Mouse (Mus musculus) myocyte (in vitro differentiated cells): ENCODE data around the gene Eef1akmt1. TPM values are rescaled to one million over a fixed set of nuclear protein-coding genes. Genes with fewer than 3 reads are reported as not detected.

Experiments used
- H3K27me3 ChIP-seq: one replicate; pipeline ENCODE4 v1.6.1; 2011; ENCODE audit not compliant: control insufficient read depth, insufficient read depth, insufficient read length
- H3K36me3 ChIP-seq: one replicate; pipeline ENCODE4 v1.6.1; 2011; ENCODE audit not compliant: control insufficient read depth, insufficient read depth
- H3K4me2 ChIP-seq: one replicate; pipeline ENCODE4 v1.6.1; 2011; ENCODE audit warnings: low read depth, control low read depth
- H3K4me3 ChIP-seq: one replicate; pipeline ENCODE4 v1.5.1; 2011; ENCODE audit warnings: mild to moderate bottlenecking, control low read depth, moderate library complexity
- H3K79me2 ChIP-seq: one replicate; pipeline ENCODE4 v1.6.1; 2011; ENCODE audit not compliant: control insufficient read depth, insufficient read depth
- H3ac ChIP-seq: one replicate; pipeline ENCODE4 v1.6.1; 2011; ENCODE audit not compliant: control insufficient read depth, insufficient read length
- CEBPB ChIP-seq: IDR thresholded peaks from 2 replicates; pipeline ENCODE4 v1.6.1; 2011; ENCODE audit warnings: mild to moderate bottlenecking, moderate library complexity; ENCODE audit not compliant: poor library complexity, insufficient read depth, severe bottlenecking
- E2F4 ChIP-seq: IDR thresholded peaks from one replicate; pipeline ENCODE4 v1.6.1; 2011; ENCODE audit warnings: mild to moderate bottlenecking, control low read depth, moderate library complexity; ENCODE audit not compliant: insufficient read depth
- MAX ChIP-seq: IDR thresholded peaks from one replicate; pipeline ENCODE4 v1.6.1; 2011; ENCODE audit warnings: low read depth, mild to moderate bottlenecking, control low read depth
- MYOD1 ChIP-seq, 3 experiments: IDR thresholded peaks; one replicate each; pipeline ENCODE4 v1.6.1; 2011; ENCODE audit warnings: control low read depth in 2 of 3, low read depth in 2 of 3, mild to moderate bottlenecking in 2 of 3, moderate library complexity in 1 of 3; ENCODE audit not compliant: insufficient read length in 2 of 3, control insufficient read depth in 1 of 3
- MYOG ChIP-seq, 3 experiments: IDR thresholded peaks; one replicate each; pipeline ENCODE4 v1.6.1; 2011; ENCODE audit warnings: control low read depth in 2 of 3, low read depth in 2 of 3, mild to moderate bottlenecking in 2 of 3; ENCODE audit not compliant: insufficient read length in 2 of 3, control insufficient read depth in 1 of 3, insufficient read depth in 1 of 3
- POLR2A ChIP-seq: IDR thresholded peaks from one replicate; pipeline ENCODE4 v1.6.1; 2011; ENCODE audit warnings: low read depth, mild to moderate bottlenecking, control low read depth, moderate library complexity; ENCODE audit not compliant: insufficient read length
- POLR2AphosphoS2 ChIP-seq: IDR thresholded peaks from one replicate; pipeline ENCODE4 v1.6.1; 2011; ENCODE audit warnings: low read depth, control low read depth; ENCODE audit not compliant: insufficient read length
- REST ChIP-seq: IDR thresholded peaks from one replicate; pipeline ENCODE4 v1.6.1; 2011; ENCODE audit warnings: mild to moderate bottlenecking, control low read depth, moderate library complexity; ENCODE audit not compliant: insufficient read depth, insufficient read length
- SRF ChIP-seq: IDR thresholded peaks from one replicate; pipeline ENCODE4 v1.6.1; 2011; ENCODE audit warnings: low read depth; ENCODE audit not compliant: control insufficient read depth, insufficient read length
- TCF12 ChIP-seq: IDR thresholded peaks from one replicate; pipeline ENCODE4 v1.6.1; 2011; ENCODE audit warnings: mild to moderate bottlenecking, control low read depth; ENCODE audit not compliant: poor library complexity, insufficient read depth, severe bottlenecking
- TCF3 ChIP-seq: IDR thresholded peaks from one replicate; pipeline ENCODE4 v1.6.1; 2011; ENCODE audit warnings: low read depth, control low read depth; ENCODE audit not compliant: insufficient read length
- USF1 ChIP-seq: IDR thresholded peaks from one replicate; pipeline ENCODE4 v1.6.1; 2011; ENCODE audit warnings: low read depth, mild to moderate bottlenecking, control low read depth, moderate library complexity
- polyA plus RNA-seq: library from polyadenylated mRNA; unstranded; fragments of >200 nt; fragmentation: generic; extraction: Trizol; gene quantifications from one replicate; pipeline ENCODE4 v1.2.1, GENCODE M21; 2012; ENCODE audit warnings: missing spikeins

The Eef1akmt1 gene
- polyA plus RNA-seq, 1 experiment = 52.3 TPM

DNA sequence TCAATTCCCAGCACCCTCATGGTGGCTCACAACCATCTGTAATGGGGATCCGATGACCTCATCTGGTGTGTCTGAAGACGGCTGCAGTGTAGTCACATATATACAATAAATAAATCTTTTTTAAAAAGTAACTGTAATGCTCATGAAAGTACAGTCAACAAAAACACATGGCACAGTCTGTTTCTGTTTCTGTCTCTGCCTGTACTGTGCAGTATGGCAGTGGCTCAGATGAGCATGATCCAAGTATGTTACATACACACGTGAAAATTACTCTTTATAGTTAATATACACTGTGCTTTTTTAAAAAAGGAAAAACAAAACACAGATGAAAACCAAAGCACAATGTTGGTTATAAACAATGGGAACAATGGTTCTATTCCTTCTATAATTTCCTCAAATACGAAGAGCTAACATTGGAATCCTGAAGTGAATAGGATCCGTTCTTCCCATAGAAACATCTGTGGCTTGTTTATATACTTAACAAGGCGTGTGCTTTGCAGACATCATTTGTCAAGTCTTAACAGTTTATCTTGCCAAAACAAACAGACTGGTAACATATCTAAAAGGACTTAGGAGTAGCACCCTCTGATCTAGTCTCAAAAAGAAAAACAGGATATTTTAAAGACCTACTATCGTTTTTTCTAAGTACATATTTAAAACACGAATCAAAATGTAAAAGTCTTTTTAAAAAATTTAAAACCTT is 35.4 kb upstream of the Eef1akmt1 start:
- H3K27me3 ChIP-seq = no peaks in the 10 kb centered on the region
- H3K36me3 ChIP-seq = peaks cover 16% of the 10 kb centered on the region
- H3K4me2 ChIP-seq = peak overlapping the region; percentile 31
- peaks cover 13% of the 10 kb centered on the region for H3K79me2 ChIP-seq
- no peak for TF ChIP-seq TCF12
- TF ChIP-seq MYOD1 (IDR thresholded peaks at IDR 0.05; ENCODE audit: control insufficient read depth in 1 of 3, insufficient read length in 2 of 3, low read depth in 2 of 3) = no peak
- no peak for TF ChIP-seq TCF3
- TF ChIP-seq POLR2AphosphoS2 = no peak
- no peak for TF ChIP-seq REST
- TF ChIP-seq E2F4 = no peak
- TF ChIP-seq MAX = no peak
- no peak for TF ChIP-seq POLR2A
- TF ChIP-seq MYOG (IDR thresholded peaks at IDR 0.05; ENCODE audit: control insufficient read depth in 1 of 3, insufficient read depth in 1 of 3, insufficient read length in 2 of 3, low read depth in 2 of 3) = no peak
- TF ChIP-seq SRF = no peak
- no peak for TF ChIP-seq CEBPB
- no peak for TF ChIP-seq USF1
- no peak overlapping the region for H3K4me3 ChIP-seq
- H3ac ChIP-seq = no peak overlapping the region

DNA sequence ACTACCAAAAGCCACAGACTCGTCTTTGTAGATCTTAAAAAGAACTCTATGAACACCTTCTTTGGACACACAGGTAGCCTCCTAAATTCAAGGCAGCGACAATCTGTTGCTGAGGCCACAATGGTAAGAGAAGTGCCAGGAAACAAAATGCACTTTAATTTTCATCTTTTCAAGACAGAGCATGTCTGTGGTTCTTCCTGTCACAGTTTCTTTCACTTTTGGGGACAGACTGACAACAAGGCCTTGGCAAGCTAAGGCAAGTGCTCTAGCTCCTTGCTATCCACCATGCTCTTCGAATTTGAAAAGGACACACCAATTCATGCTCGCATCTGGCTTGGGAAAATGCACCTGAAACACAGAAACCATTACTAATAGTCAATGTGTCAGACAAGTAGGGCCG is 21.9 kb upstream of the Eef1akmt1 start:
- peaks cover 41% of the 10 kb centered on the region for H3K36me3 ChIP-seq
- no peak overlapping the region for H3K4me2 ChIP-seq
- H3K4me3 ChIP-seq = no peak overlapping the region
- H3K79me2 ChIP-seq = no peaks in the 10 kb centered on the region
- H3ac ChIP-seq = no peak overlapping the region
- H3K27me3 ChIP-seq = no peaks in the 10 kb centered on the region
- TF ChIP-seq MYOD1 (IDR thresholded peaks at IDR 0.05; ENCODE audit: control insufficient read depth in 1 of 3, insufficient read length in 2 of 3, low read depth in 2 of 3) = no peak
- no peak for TF ChIP-seq POLR2A
- TF ChIP-seq TCF3 = no peak
- TF ChIP-seq REST = no peak
- TF ChIP-seq USF1 = no peak
- TF ChIP-seq MYOG (IDR thresholded peaks at IDR 0.05; ENCODE audit: control insufficient read depth in 1 of 3, insufficient read depth in 1 of 3, insufficient read length in 2 of 3, low read depth in 2 of 3) = no peak

DNA sequence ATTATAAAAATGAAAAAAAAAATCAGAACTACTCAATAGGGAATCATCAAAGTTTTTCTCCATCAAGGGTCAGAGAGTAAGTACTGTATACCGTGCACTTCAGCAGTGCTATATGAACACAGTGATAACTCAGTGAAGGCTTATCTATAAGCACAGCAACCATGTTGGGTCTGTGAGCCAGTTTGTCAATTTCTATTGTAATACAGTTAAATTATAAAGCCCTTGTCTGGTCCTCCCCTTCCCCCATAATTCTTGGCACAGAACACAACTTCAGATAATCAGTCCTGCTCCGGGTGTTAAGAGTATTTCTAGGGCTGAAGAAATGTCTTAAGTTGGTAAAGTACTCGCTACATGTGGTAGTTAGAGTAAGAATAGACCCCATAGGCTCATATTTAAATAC is 20.4 kb upstream of the Eef1akmt1 start:
- no peak overlapping the region for H3ac ChIP-seq
- H3K4me3 ChIP-seq = no peak overlapping the region
- H3K27me3 ChIP-seq = no peaks in the 10 kb centered on the region
- H3K79me2 ChIP-seq = no peaks in the 10 kb centered on the region
- no peak for TF ChIP-seq USF1
- no peak for TF ChIP-seq CEBPB
- no peak for TF ChIP-seq POLR2AphosphoS2
- no peak for TF ChIP-seq REST
- no peak for TF ChIP-seq MAX
- no peak for TF ChIP-seq POLR2A
- TF ChIP-seq SRF = no peak
- no peak overlapping the region for H3K4me2 ChIP-seq
- H3K36me3 ChIP-seq = peaks cover 38% of the 10 kb centered on the region

DNA sequence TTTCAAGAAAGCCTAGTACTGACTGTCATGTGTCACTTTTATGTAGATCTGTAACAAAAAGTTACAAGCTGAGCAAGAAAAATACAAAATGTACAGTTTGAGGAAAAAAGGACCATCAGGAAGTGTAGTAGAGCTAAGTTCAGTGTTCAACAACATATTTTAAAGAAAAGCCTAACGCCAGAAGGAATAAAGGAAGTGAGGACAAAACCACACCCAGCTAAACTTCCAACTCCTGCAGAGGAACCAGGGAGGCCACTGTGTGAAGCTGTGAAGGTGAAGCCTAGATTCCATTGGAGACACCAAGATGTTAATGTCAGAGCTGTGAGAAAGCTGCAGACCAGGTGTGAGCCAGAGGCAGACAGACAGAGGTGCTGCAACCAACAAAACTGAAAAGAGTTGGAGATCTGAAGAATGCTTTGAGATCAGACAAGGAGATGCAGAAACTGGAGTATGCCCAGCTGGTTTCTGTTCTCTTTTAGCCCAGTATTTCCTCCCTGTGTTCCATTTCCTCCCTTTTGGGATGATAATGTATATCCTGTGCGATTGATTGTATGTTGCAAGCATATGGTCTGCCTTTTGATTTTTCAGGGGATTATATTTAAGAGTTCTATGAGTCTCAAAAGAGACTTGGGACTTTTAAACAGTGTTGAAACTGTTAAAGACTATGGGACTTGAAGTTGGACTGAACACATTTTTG is 5.1 kb upstream of the Eef1akmt1 start:
- no peaks in the 10 kb centered on the region for H3K27me3 ChIP-seq
- H3ac ChIP-seq = no peak overlapping the region
- H3K4me2 ChIP-seq = no peak overlapping the region
- no peaks in the 10 kb centered on the region for H3K79me2 ChIP-seq
- TF ChIP-seq POLR2AphosphoS2 (no peak), POLR2A (no peak), TCF12 (no peak), REST (no peak), CEBPB (no peak), MYOG (IDR thresholded peaks at IDR 0.05; ENCODE audit: control insufficient read depth in 1 of 3, insufficient read depth in 1 of 3, insufficient read length in 2 of 3, low read depth in 2 of 3) (no peak), USF1 (no peak), MYOD1 (IDR thresholded peaks at IDR 0.05; ENCODE audit: control insufficient read depth in 1 of 3, insufficient read length in 2 of 3, low read depth in 2 of 3) (no peak), MAX (no peak), E2F4 (no peak), SRF (no peak), TCF3 (no peak)
- H3K4me3 ChIP-seq = no peak overlapping the region
- peaks cover 15% of the 10 kb centered on the region for H3K36me3 ChIP-seq
